Mouse (Mus musculus) lung, postnatal 0 days (tissue): Measurements from ENCODE around the gene Rbm44. TPM values are rescaled to one million over a fixed set of nuclear protein-coding genes. Genes with fewer than 3 reads are reported as not detected.

Source experiments
- ATAC-seq: fragments of 200-750 bp; cut with Nextera tagmentation; 2 replicates; pipeline ENCODE4 v1.8.0; 2017; ENCODE audit warnings: moderate library complexity
- DNase-seq: peaks from one replicate; pipeline ENCODE4 v3.0.0-alpha.2; 2016; ENCODE audit warnings: low spot score
- H3K27ac ChIP-seq: fragments of 300-500 bp; sonication (generic); 2 replicates; pipeline ENCODE4 v1.5.1; 2014; ENCODE audit warnings: antibody characterized with exemption, mild to moderate bottlenecking, low read length, mixed read lengths
- H3K27me3 ChIP-seq: fragments of 300-500 bp; sonication (generic); replicated peaks from 2 replicates; pipeline ENCODE4 v1.6.1; 2014; ENCODE audit warnings: low read length, mixed read lengths; ENCODE audit not compliant: insufficient read depth
- H3K36me3 ChIP-seq: fragments of 300-500 bp; sonication (generic); 2 replicates; pipeline ENCODE4 v1.6.1; 2014; ENCODE audit warnings: low read length, mixed read lengths; ENCODE audit not compliant: insufficient read depth
- H3K4me1 ChIP-seq: fragments of 300-500 bp; sonication (generic); 2 replicates; pipeline ENCODE4 v1.6.1; 2014; ENCODE audit warnings: antibody characterized with exemption, low read depth, low read length, mixed read lengths; ENCODE audit not compliant: insufficient read depth
- H3K4me2 ChIP-seq: fragments of 300-500 bp; sonication (generic); replicated peaks from 2 replicates; pipeline ENCODE4 v1.6.1; 2014; ENCODE audit warnings: low read depth, mild to moderate bottlenecking, low read length, moderate library complexity, mixed read lengths
- H3K4me3 ChIP-seq: fragments of 300-500 bp; sonication (generic); 2 replicates; pipeline ENCODE4 v1.5.1; 2014; ENCODE audit warnings: low read depth, low read length
- H3K9ac ChIP-seq: fragments of 300-500 bp; sonication (generic); replicated peaks from 2 replicates; pipeline ENCODE4 v1.6.1; 2014; ENCODE audit warnings: low read depth, mild to moderate bottlenecking
- H3K9me3 ChIP-seq: fragments of 300-500 bp; sonication (generic); 2 replicates; pipeline ENCODE4 v1.6.1; 2016; ENCODE audit warnings: low read length, mixed read lengths
- CTCF ChIP-seq: IDR thresholded peaks from 2 replicates; pipeline ENCODE4 v1.5.1; 2016; ENCODE audit warnings: antibody characterized with exemption, mild to moderate bottlenecking
- EP300 ChIP-seq: IDR thresholded peaks from 2 replicates; pipeline ENCODE4 v1.6.1; 2016; ENCODE audit warnings: antibody characterized with exemption, mild to moderate bottlenecking, control low read depth
- WGBS: fragments of 180-500 bp; shearing (Covaris S2); extraction: QIAGEN DNeasy Blood & Tissue Kit; methylation state at CpG from one replicate; pipeline ENCODE4 v1.1.7; 2014; 5-methylcytosine and 5-hydroxymethylcytosine counted together
- polyA plus RNA-seq: library from polyadenylated mRNA; unstranded; fragments of >200 nt; fragmentation: Nextera tagmentation; extraction: Ambion mirVana; gene quantifications from 2 replicates; pipeline ENCODE4 v1.2.1, GENCODE M21; 2015

Rbm44 gene
- polyA plus RNA-seq, 1 experiment from 2014 or later, result 0.08 TPM

- TF ChIP-seq EP300 (no peak), CTCF (no peak)
- Histone ChIP-seq H3K27ac (no peak overlapping the region), H3K4me2 (no peak overlapping the region), H3K4me3 (no peak overlapping the region), H3K27me3 (no peaks in the 10 kb centered on the region), H3K36me3 (peaks cover 48% of the 10 kb centered on the region), H3K9me3 (no peaks in the 10 kb centered on the region), H3K9ac (no peak overlapping the region), H3K4me1 (no peaks in the 10 kb centered on the region)
- DNase-seq (no peak), ATAC-seq (no peak)
- 77% methylated on average over 11 of the region's 11 CpGs for WGBS
Observed at GRCm38 (mm10) chr1:91122121-91122520, 22.8 kb upstream of the Rbm44 start.

GRCm38 (mm10) chr1:91123004-91123403, 21.9 kb upstream of the Rbm44 start:
- H3K9me3 ChIP-seq, result no peaks in the 10 kb centered on the region
- no peak for ATAC-seq
- no peak overlapping the region for H3K4me2 ChIP-seq
- H3K4me1 ChIP-seq, result no peaks in the 10 kb centered on the region
- H3K4me3 ChIP-seq, result no peak overlapping the region
- no peaks in the 10 kb centered on the region for H3K27me3 ChIP-seq
- TF ChIP-seq EP300 (no peak), CTCF (no peak)
- H3K9ac ChIP-seq, result no peak overlapping the region
- peaks cover 48% of the 10 kb centered on the region for H3K36me3 ChIP-seq
- no peak for DNase-seq
- no peak overlapping the region for H3K27ac ChIP-seq
- WGBS, result 87% methylated on average over 5 of the region's 5 CpGs

- Histone ChIP-seq H3K4me2 (no peak overlapping the region), H3K27ac (no peak overlapping the region), H3K9me3 (no peaks in the 10 kb centered on the region), H3K27me3 (no peaks in the 10 kb centered on the region), H3K9ac (no peak overlapping the region), H3K4me3 (no peak overlapping the region), H3K4me1 (no peaks in the 10 kb centered on the region), H3K36me3 (peaks cover 52% of the 10 kb centered on the region)
- ATAC-seq, result no peak
- no peak for TF ChIP-seq CTCF
- no peak for TF ChIP-seq EP300
- no peak for DNase-seq
- WGBS, result 86% methylated on average over 3 of the region's 3 CpGs
Observed at GRCm38 (mm10) chr1:91123466-91123865, 21.4 kb upstream of the Rbm44 start.

- H3K27ac ChIP-seq, result no peak overlapping the region
- H3K4me3 ChIP-seq, result no peak overlapping the region
- H3K36me3 ChIP-seq, result peaks cover 31% of the 10 kb centered on the region
- no peaks in the 10 kb centered on the region for H3K9me3 ChIP-seq
- WGBS, result 89% methylated on average over 4 of the region's 4 CpGs
- DNase-seq (no peak), ATAC-seq (no peak)
- TF ChIP-seq EP300 (no peak), CTCF (peak; percentile 28)
- H3K27me3 ChIP-seq, result no peaks in the 10 kb centered on the region
- no peak overlapping the region for H3K4me2 ChIP-seq
- no peak overlapping the region for H3K9ac ChIP-seq
- H3K4me1 ChIP-seq, result no peaks in the 10 kb centered on the region
Observed at GRCm38 (mm10) chr1:91128849-91129248, 16.0 kb upstream of the Rbm44 start.

GRCm38 (mm10) chr1:91137036-91137435, 7.9 kb upstream of the Rbm44 start:
- TF ChIP-seq EP300 (no peak), CTCF (no peak)
- ATAC-seq (no peak), DNase-seq (no peak)
- no peak overlapping the region for H3K4me2 ChIP-seq
- no peak overlapping the region for H3K4me3 ChIP-seq
- no peaks in the 10 kb centered on the region for H3K27me3 ChIP-seq
- H3K4me1 ChIP-seq, result no peaks in the 10 kb centered on the region
- no peaks in the 10 kb centered on the region for H3K36me3 ChIP-seq
- no peak overlapping the region for H3K27ac ChIP-seq
- H3K9me3 ChIP-seq, result no peaks in the 10 kb centered on the region
- H3K9ac ChIP-seq, result no peak overlapping the region
- WGBS, result 74% methylated on average over 2 of the region's 2 CpGs

GRCm38 (mm10) chr1:91151509-91151908, 6.6 kb downstream of the Rbm44 start:
- Histone ChIP-seq H3K4me3 (no peak overlapping the region), H3K27me3 (no peaks in the 10 kb centered on the region), H3K27ac (no peak overlapping the region), H3K9ac (no peak overlapping the region), H3K4me2 (no peak overlapping the region), H3K9me3 (no peaks in the 10 kb centered on the region), H3K4me1 (no peaks in the 10 kb centered on the region), H3K36me3 (no peaks in the 10 kb centered on the region)
- no peak for ATAC-seq
- 58% methylated on average over 2 of the region's 2 CpGs for WGBS
- DNase-seq, result no peak
- TF ChIP-seq CTCF (no peak), EP300 (no peak)

GRCm38 (mm10) chr1:91166798-91167197, 21.9 kb downstream of the Rbm44 start:
- Histone ChIP-seq H3K36me3 (no peaks in the 10 kb centered on the region), H3K9me3 (no peaks in the 10 kb centered on the region), H3K4me2 (no peak overlapping the region), H3K4me1 (no peaks in the 10 kb centered on the region), H3K27me3 (no peaks in the 10 kb centered on the region), H3K9ac (no peak overlapping the region), H3K27ac (no peak overlapping the region), H3K4me3 (no peak overlapping the region)
- TF ChIP-seq EP300 (no peak), CTCF (no peak)
- no peak for ATAC-seq
- WGBS, result 80% methylated on average over 6 of the region's 6 CpGs
- DNase-seq, result no peak
